Mouse (Mus musculus): ENCODE results near the gene Grsf1. TPM values are rescaled to one million over a fixed set of nuclear protein-coding genes. Genes with fewer than 3 reads are reported as not detected.

Gene Grsf1
- polyA plus RNA-seq, 1 experiment from 2014 or later, result 78.4 TPM

DNA sequence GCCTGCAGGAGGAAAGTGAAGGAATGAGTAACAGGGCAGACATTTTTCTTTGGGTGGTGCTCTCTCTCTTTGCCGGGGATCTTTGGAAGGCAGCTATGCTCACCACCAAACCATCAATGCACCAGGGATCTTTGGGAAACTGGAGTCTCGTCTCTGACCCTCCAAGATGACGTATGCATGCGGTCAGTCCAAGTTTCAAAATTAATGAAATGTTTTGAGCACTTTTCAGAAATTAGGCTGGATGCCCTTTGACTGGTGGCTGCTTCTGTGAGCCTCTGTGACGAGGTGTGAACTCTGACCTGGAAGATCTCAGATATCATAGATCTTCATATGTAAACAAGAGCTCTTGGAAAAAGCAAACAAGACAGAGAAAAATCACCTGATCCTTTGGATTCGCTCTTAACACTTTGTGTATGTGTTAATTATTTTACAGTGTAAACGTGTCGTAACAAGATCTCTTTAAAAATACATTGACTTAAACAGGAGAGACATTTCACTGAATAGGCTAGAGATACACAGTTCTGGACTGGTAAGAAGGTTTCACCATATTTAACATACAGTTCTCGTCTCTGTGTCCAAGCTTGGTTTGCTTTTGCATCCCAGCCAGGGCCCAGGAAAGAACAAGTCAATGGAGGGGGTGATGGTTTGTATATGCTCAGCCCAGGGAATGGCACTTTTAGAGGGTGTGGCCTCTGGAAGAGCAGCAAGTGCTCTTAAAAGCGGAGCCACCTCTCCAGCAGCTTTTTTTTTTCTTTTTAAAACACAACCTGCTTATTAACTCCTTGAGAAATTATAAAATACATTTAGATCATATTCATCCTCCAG is 14.9 kb upstream of the Grsf1 start:
- no peak for ATAC-seq (ENCODE audit: low FRiP score, low TSS enrichment)
- Histone ChIP-seq H3K9ac (ENCODE audit: low read depth, low read length) (no peak overlapping the region), H3K27ac (ENCODE audit: low read depth, low read length) (no peak overlapping the region), H3K4me2 (replicated peaks; ENCODE audit: low read depth, low read length) (no peak overlapping the region), H3K4me3 (ENCODE audit: low read length) (no peak overlapping the region), H3K9me3 (ENCODE audit: control insufficient read depth, low read length) (no peaks in the 10 kb centered on the region), H3K27me3 (ENCODE audit: control insufficient read depth, insufficient read depth, low read length) (no peaks in the 10 kb centered on the region; the same call in 1 of the 2 replicates), H3K36me3 (ENCODE audit: control insufficient read depth, insufficient read depth, low read length) (no peaks in the 10 kb centered on the region), H3K4me1 (ENCODE audit: control insufficient read depth, insufficient read depth, low read length) (no peaks in the 10 kb centered on the region)
- WGBS, result 45% methylated on average over 10 of the region's 10 CpGs

DNA sequence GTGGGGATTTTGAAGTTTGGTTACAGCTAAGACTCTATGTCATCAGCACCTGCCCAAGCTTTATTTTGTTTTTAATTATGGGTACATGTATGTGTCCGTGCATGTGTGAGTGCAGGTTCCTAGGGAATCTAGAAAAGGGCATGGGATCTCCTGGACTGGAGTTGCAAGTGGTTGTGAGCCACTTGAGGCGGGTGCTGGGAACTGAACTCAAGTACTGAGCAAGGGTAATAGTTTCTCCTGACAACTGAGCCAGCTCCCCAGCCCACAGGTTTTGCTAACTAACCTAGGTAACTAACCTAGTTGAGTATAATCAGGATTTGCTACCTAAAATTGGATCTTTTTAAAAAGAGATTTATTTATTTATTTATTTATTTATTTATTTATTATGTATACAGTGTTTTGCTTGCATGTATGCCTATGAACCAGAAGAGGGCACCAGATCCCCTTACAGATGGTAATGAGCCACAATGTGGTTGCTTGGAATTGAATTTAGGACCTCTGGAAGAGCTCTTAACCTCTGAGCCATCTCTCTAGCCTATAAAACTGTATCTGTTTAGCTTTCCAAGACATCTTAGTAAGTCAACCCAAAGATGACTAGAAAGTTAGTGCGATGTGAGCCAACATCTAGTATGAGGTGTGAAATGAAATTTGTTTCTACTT is 13.4 kb upstream of the Grsf1 start:
- Histone ChIP-seq H3K36me3 (ENCODE audit: control insufficient read depth, insufficient read depth, low read length) (no peaks in the 10 kb centered on the region), H3K9me3 (ENCODE audit: control insufficient read depth, low read length) (no peaks in the 10 kb centered on the region), H3K27ac (ENCODE audit: low read depth, low read length) (no peak overlapping the region), H3K9ac (ENCODE audit: low read depth, low read length) (no peak overlapping the region), H3K4me2 (replicated peaks; ENCODE audit: low read depth, low read length) (no peak overlapping the region), H3K27me3 (ENCODE audit: control insufficient read depth, insufficient read depth, low read length) (peaks cover 8% of the 10 kb centered on the region; the same call in 1 of the 2 replicates), H3K4me3 (ENCODE audit: low read length) (no peak overlapping the region), H3K4me1 (ENCODE audit: control insufficient read depth, insufficient read depth, low read length) (no peaks in the 10 kb centered on the region)
- 73% methylated on average over 3 of the region's 3 CpGs for WGBS
- no peak; the same call in 1 of the 2 replicates for ATAC-seq (ENCODE audit: low FRiP score, low TSS enrichment)

DNA sequence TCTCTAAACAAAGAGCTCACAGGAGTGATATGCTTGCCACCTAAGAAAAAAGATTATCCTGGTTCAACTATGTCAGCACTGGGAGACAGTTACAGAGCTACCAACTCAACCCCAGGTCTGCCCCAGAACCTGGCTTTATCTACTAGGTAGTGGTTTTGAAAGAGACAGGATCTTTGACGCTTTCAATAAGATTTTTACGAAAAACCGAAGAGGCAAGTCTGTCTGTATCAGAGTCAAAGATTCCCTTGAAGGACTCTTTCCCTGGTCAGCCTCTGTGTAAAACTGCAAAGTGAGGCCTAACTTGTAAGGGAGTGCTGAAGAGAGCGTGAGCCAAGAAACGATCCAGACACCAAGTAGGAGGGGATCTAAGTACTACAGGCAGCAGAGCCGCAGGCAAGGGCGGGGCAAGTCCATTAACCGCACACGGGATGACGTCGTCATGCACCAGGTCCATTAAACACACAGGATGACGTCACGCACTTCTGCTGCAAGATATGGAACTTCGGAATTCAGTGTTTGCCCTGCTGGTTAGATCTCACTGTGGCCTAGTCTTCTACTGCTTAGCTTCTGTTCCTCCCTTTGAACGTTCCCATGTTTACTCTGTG is 12.7 kb upstream of the Grsf1 start:
- Histone ChIP-seq H3K4me1 (ENCODE audit: control insufficient read depth, insufficient read depth, low read length) (no peaks in the 10 kb centered on the region), H3K4me2 (replicated peaks; ENCODE audit: low read depth, low read length) (no peak overlapping the region), H3K27me3 (ENCODE audit: control insufficient read depth, insufficient read depth, low read length) (peaks cover 8% of the 10 kb centered on the region; the same call in 1 of the 2 replicates), H3K9me3 (ENCODE audit: control insufficient read depth, low read length) (no peaks in the 10 kb centered on the region), H3K36me3 (ENCODE audit: control insufficient read depth, insufficient read depth, low read length) (no peaks in the 10 kb centered on the region), H3K4me3 (ENCODE audit: low read length) (no peak overlapping the region), H3K27ac (ENCODE audit: low read depth, low read length) (no peak overlapping the region), H3K9ac (ENCODE audit: low read depth, low read length) (no peak overlapping the region)
- 77% methylated on average over 15 of the region's 15 CpGs for WGBS
- no peak; the same call in 1 of the 2 replicates for ATAC-seq (ENCODE audit: low FRiP score, low TSS enrichment)

GRCm38 (mm10) chr5:88687996-88688406 is 12.0 kb upstream of the Grsf1 start:
- WGBS, result 84% methylated on average over 8 of the region's 8 CpGs
- H3K4me1 ChIP-seq (ENCODE audit: control insufficient read depth, insufficient read depth, low read length), result no peaks in the 10 kb centered on the region

DNA sequence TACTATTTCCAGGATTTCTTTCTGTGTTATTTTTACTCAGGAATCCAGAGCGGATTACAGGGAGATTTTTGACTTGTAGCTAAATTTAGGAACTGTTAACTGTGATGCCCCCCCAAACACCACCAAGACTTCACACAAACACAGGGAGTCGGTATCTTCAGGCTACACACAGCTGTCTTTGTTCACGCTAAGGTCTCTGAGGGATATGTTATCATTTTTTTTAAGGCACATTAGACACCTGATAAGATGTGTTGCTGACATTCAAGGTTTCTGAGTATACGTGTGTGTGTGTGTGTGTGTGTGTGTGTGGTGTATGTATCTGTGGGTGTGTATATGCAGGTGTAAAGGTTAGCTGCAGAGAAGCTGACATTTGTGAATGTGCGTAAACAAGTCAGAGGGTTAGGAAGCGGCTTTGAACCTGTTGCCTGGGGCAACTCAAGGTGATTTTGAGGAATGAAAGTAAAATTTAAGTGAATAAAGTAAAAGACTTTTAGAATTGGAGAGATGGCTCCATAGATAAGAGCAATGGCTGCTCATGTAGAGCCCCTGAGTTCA is 9.9 kb upstream of the Grsf1 start:
- no peaks in the 10 kb centered on the region for H3K4me1 ChIP-seq (ENCODE audit: control insufficient read depth, insufficient read depth, low read length)
- ATAC-seq (ENCODE audit: low FRiP score, low TSS enrichment), result no peak
- 55% methylated on average over 6 of the region's 6 CpGs for WGBS

More at GRCm38 (mm10) chr5:88687996-88688406, 12.0 kb upstream of the Grsf1 start:
- no peaks in the 10 kb centered on the region for H3K36me3 ChIP-seq (ENCODE audit: control insufficient read depth, insufficient read depth, low read length)
- no peak for ATAC-seq (ENCODE audit: low FRiP score, low TSS enrichment)
- H3K27ac ChIP-seq (ENCODE audit: low read depth, low read length), result no peak overlapping the region
- peaks cover 8% of the 10 kb centered on the region; the same call in 1 of the 2 replicates for H3K27me3 ChIP-seq (ENCODE audit: control insufficient read depth, insufficient read depth, low read length)
- H3K9me3 ChIP-seq (ENCODE audit: control insufficient read depth, low read length), result no peaks in the 10 kb centered on the region
- H3K4me2 ChIP-seq (replicated peaks; ENCODE audit: low read depth, low read length), result no peak overlapping the region
- H3K4me3 ChIP-seq (ENCODE audit: low read length), result no peak overlapping the region
- no peak overlapping the region for H3K9ac ChIP-seq (ENCODE audit: low read depth, low read length)

DNA sequence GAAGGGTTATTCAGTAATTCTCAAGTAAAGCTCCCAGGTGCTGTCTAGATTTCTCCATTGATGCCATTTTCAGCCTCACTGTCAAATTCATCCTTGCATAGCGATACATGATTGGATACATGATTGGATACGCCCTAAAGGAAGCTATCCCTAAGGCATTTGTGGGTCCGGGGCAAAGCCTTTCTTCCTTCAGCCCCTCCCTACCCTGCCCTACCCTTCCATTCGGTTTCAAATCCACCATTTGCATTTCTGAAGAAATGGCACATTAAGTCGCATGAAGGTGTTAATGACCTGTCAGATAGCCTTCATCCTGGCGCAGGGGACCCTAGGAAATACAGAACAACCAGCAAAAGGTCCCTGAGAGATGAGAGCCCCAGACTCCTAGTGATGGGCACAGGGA is 9.3 kb upstream of the Grsf1 start:
- no peaks in the 10 kb centered on the region for H3K36me3 ChIP-seq (ENCODE audit: control insufficient read depth, insufficient read depth, low read length)
- H3K9ac ChIP-seq (ENCODE audit: low read depth, low read length), result no peak overlapping the region
- no peak overlapping the region for H3K27ac ChIP-seq (ENCODE audit: low read depth, low read length)
- no peak for ATAC-seq (ENCODE audit: low FRiP score, low TSS enrichment)
- H3K4me2 ChIP-seq (replicated peaks; ENCODE audit: low read depth, low read length), result no peak overlapping the region
- peaks cover 8% of the 10 kb centered on the region; the same call in 1 of the 2 replicates for H3K27me3 ChIP-seq (ENCODE audit: control insufficient read depth, insufficient read depth, low read length)
- 7% methylated on average over 6 of the region's 6 CpGs for whole genome bisulfite sequencing
- no peaks in the 10 kb centered on the region for H3K9me3 ChIP-seq (ENCODE audit: control insufficient read depth, low read length)
- H3K4me1 ChIP-seq (ENCODE audit: control insufficient read depth, insufficient read depth, low read length), result no peaks in the 10 kb centered on the region
- H3K4me3 ChIP-seq (ENCODE audit: low read length), result no peak overlapping the region

More for the DNA sequence above, 9.9 kb upstream of the Grsf1 start:
- Histone ChIP-seq H3K27me3 (ENCODE audit: control insufficient read depth, insufficient read depth, low read length) (peaks cover 8% of the 10 kb centered on the region; the same call in 1 of the 2 replicates), H3K36me3 (ENCODE audit: control insufficient read depth, insufficient read depth, low read length) (no peaks in the 10 kb centered on the region), H3K4me3 (ENCODE audit: low read length) (no peak overlapping the region), H3K9ac (ENCODE audit: low read depth, low read length) (no peak overlapping the region), H3K4me2 (replicated peaks; ENCODE audit: low read depth, low read length) (no peak overlapping the region), H3K9me3 (ENCODE audit: control insufficient read depth, low read length) (no peaks in the 10 kb centered on the region), H3K27ac (ENCODE audit: low read depth, low read length) (no peak overlapping the region)

- H3K4me2 ChIP-seq (replicated peaks; ENCODE audit: low read depth, low read length), result no peak overlapping the region
- no peak for ATAC-seq (ENCODE audit: low FRiP score, low TSS enrichment)
- no peak overlapping the region for H3K9ac ChIP-seq (ENCODE audit: low read depth, low read length)
- H3K27ac ChIP-seq (ENCODE audit: low read depth, low read length), result no peak overlapping the region
- no peaks in the 10 kb centered on the region for H3K36me3 ChIP-seq (ENCODE audit: control insufficient read depth, insufficient read depth, low read length)
- H3K4me3 ChIP-seq (ENCODE audit: low read length), result no peak overlapping the region
- no peaks in the 10 kb centered on the region for H3K9me3 ChIP-seq (ENCODE audit: control insufficient read depth, low read length)
- 8% methylated on average over 3 of the region's 3 CpGs for WGBS
- peaks cover 8% of the 10 kb centered on the region; the same call in 1 of the 2 replicates for H3K27me3 ChIP-seq (ENCODE audit: control insufficient read depth, insufficient read depth, low read length)
- no peaks in the 10 kb centered on the region for H3K4me1 ChIP-seq (ENCODE audit: control insufficient read depth, insufficient read depth, low read length)
Observed at GRCm38 (mm10) chr5:88684226-88684625, 8.3 kb upstream of the Grsf1 start.

DNA sequence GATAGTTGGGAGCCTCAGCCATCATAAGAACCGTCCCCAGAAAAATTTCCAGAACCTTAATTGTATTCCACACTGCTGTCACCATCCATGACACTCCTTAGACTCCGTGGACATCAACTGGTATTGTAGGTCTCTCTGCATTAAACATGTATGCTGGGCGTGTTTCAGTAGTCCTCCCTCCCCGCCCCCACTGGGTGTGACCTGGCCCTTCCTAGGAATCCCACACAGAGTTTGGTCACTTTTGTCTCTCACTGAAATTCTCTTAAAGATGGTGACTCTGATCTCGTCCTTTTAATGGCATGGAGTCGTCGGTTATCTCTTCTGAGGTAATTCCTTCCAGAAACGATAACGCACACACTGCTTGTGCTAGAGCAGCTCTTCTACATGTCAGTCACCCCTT is 7.7 kb upstream of the Grsf1 start:
- no peak for ATAC-seq (ENCODE audit: low FRiP score, low TSS enrichment)
- H3K4me2 ChIP-seq (replicated peaks; ENCODE audit: low read depth, low read length), result no peak overlapping the region

More for the DNA sequence above, 7.7 kb upstream of the Grsf1 start:
- H3K36me3 ChIP-seq (ENCODE audit: control insufficient read depth, insufficient read depth, low read length), result no peaks in the 10 kb centered on the region
- H3K9ac ChIP-seq (ENCODE audit: low read depth, low read length), result no peak overlapping the region
- H3K27ac ChIP-seq (ENCODE audit: low read depth, low read length), result no peak overlapping the region
- H3K4me1 ChIP-seq (ENCODE audit: control insufficient read depth, insufficient read depth, low read length), result no peaks in the 10 kb centered on the region
- peaks cover 8% of the 10 kb centered on the region; the same call in 1 of the 2 replicates for H3K27me3 ChIP-seq (ENCODE audit: control insufficient read depth, insufficient read depth, low read length)
- no peak overlapping the region for H3K4me3 ChIP-seq (ENCODE audit: low read length)
- 58% methylated on average over 9 of the region's 9 CpGs for WGBS
- H3K9me3 ChIP-seq (ENCODE audit: control insufficient read depth, low read length), result no peaks in the 10 kb centered on the region
